Mouse (Mus musculus) lung, postnatal 0 days (tissue): ENCODE measurements around the gene Trim44. TPM values are rescaled to one million over a fixed set of nuclear protein-coding genes. Genes with fewer than 3 reads are reported as not detected.

Experiments used
- ATAC-seq: fragments of 200-750 bp; cut with Nextera tagmentation; 2 replicates; pipeline ENCODE4 v1.8.0; 2017; ENCODE audit warnings: moderate library complexity
- DNase-seq: peaks from one replicate; pipeline ENCODE4 v3.0.0-alpha.2; 2016; ENCODE audit warnings: low spot score
- H3K27ac ChIP-seq: fragments of 300-500 bp; sonication (generic); 2 replicates; pipeline ENCODE4 v1.5.1; 2014; ENCODE audit warnings: antibody characterized with exemption, mild to moderate bottlenecking, low read length, mixed read lengths
- H3K27me3 ChIP-seq: fragments of 300-500 bp; sonication (generic); replicated peaks from 2 replicates; pipeline ENCODE4 v1.6.1; 2014; ENCODE audit warnings: low read length, mixed read lengths; ENCODE audit not compliant: insufficient read depth
- H3K36me3 ChIP-seq: fragments of 300-500 bp; sonication (generic); 2 replicates; pipeline ENCODE4 v1.6.1; 2014; ENCODE audit warnings: low read length, mixed read lengths; ENCODE audit not compliant: insufficient read depth
- H3K4me1 ChIP-seq: fragments of 300-500 bp; sonication (generic); 2 replicates; pipeline ENCODE4 v1.6.1; 2014; ENCODE audit warnings: antibody characterized with exemption, low read depth, low read length, mixed read lengths; ENCODE audit not compliant: insufficient read depth
- H3K4me2 ChIP-seq: fragments of 300-500 bp; sonication (generic); replicated peaks from 2 replicates; pipeline ENCODE4 v1.6.1; 2014; ENCODE audit warnings: low read depth, mild to moderate bottlenecking, low read length, moderate library complexity, mixed read lengths
- H3K4me3 ChIP-seq: fragments of 300-500 bp; sonication (generic); 2 replicates; pipeline ENCODE4 v1.5.1; 2014; ENCODE audit warnings: low read depth, low read length
- H3K9ac ChIP-seq: fragments of 300-500 bp; sonication (generic); replicated peaks from 2 replicates; pipeline ENCODE4 v1.6.1; 2014; ENCODE audit warnings: low read depth, mild to moderate bottlenecking
- H3K9me3 ChIP-seq: fragments of 300-500 bp; sonication (generic); 2 replicates; pipeline ENCODE4 v1.6.1; 2016; ENCODE audit warnings: low read length, mixed read lengths
- CTCF ChIP-seq: IDR thresholded peaks from 2 replicates; pipeline ENCODE4 v1.5.1; 2016; ENCODE audit warnings: antibody characterized with exemption, mild to moderate bottlenecking
- EP300 ChIP-seq: IDR thresholded peaks from 2 replicates; pipeline ENCODE4 v1.6.1; 2016; ENCODE audit warnings: antibody characterized with exemption, mild to moderate bottlenecking, control low read depth
- WGBS: fragments of 180-500 bp; shearing (Covaris S2); extraction: QIAGEN DNeasy Blood & Tissue Kit; methylation state at CpG from one replicate; pipeline ENCODE4 v1.1.7; 2014; 5-methylcytosine and 5-hydroxymethylcytosine counted together
- polyA plus RNA-seq: library from polyadenylated mRNA; unstranded; fragments of >200 nt; fragmentation: Nextera tagmentation; extraction: Ambion mirVana; gene quantifications from 2 replicates; pipeline ENCODE4 v1.2.1, GENCODE M21; 2015

The Trim44 gene
- polyA plus RNA-seq, 1 experiment from 2014 or later: 12.7 TPM

DNA sequence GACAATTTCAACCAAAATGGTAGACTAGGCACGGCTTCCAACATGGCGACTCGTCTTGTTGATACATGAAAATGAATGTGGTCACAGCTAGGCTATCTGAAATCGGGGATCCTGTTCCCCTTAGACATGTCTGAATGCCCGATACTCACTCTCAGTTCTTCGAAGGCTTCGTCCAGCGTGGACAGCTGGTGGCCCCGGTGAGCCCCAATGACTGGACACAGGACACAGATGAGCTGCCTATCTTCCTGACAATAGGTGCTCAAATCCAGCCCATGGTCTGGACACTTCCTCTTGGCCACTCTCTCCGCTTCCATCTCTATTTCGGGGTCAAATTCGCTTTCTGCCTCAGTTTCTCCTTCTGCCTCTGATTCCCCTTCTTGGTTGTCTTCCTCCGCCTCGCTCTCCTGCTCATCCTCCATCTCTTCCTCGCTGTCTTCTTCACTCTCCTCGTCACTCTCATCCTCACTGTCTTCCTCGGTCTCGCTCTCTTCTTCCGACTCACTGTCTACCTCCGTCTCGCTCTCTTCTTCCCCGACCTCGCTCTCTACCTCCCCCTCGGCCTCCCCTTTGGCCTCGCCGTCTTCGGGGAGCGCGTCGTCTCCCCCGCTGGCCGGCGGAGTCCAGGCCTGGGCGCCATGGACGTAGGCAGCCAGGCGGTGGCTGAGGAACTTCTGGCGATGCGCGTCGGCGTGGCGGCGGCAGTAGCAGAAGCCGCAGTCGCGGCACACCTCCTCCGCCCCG lies 7.6 kb downstream of the Trim44 start:
- H3K36me3 ChIP-seq: no peaks in the 10 kb centered on the region
- H3K27me3 ChIP-seq: no peaks in the 10 kb centered on the region
- no peaks in the 10 kb centered on the region for H3K9me3 ChIP-seq
- no peak for ATAC-seq
- WGBS: 37% methylated on average over 48 of the region's 48 CpGs
- TF ChIP-seq EP300: no peak
- TF ChIP-seq CTCF: peak; percentile 23; the same call in 1 of the 2 replicates
- H3K9ac ChIP-seq: peak overlapping the region; percentile 77
- H3K4me1 ChIP-seq: no peaks in the 10 kb centered on the region; the same call in 1 of the 2 replicates
- H3K27ac ChIP-seq: peak overlapping the region; percentile 96
- H3K4me3 ChIP-seq: peak overlapping the region; percentile 65
- DNase-seq: no peak
- peak overlapping the region; percentile 76 for H3K4me2 ChIP-seq

DNA sequence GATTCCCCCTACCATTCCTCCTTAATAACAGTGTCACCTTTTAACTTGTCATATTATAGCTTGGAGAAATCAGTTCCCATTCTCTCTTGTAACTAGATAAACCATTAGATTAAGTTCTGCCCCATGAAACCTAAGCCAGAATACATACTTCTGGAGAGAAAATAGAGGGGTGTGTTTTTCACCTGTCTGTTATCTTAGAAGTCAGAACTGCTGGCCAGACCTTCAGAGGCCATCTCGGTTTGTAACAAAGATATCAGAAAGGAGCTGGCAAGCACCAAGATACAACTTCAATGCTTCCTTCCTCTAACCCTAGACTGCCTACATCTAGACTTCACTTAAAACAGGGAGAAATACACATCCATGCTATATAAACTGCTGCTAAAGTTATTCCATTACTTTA lies 11.1 kb downstream of the Trim44 start:
- H3K36me3 ChIP-seq: no peaks in the 10 kb centered on the region
- 57% methylated on average over 1 of the region's 1 CpGs for WGBS
- no peaks in the 10 kb centered on the region for H3K27me3 ChIP-seq
- H3K4me3 ChIP-seq: no peak overlapping the region
- no peaks in the 10 kb centered on the region for H3K9me3 ChIP-seq
- DNase-seq (no peak), ATAC-seq (no peak)
- TF ChIP-seq CTCF: no peak
- no peak for TF ChIP-seq EP300
- H3K27ac ChIP-seq: no peak overlapping the region
- H3K9ac ChIP-seq: no peak overlapping the region
- H3K4me1 ChIP-seq: no peaks in the 10 kb centered on the region; the same call in 1 of the 2 replicates
- no peak overlapping the region for H3K4me2 ChIP-seq

GRCm38 (mm10) chr2:102393457-102393856 lies 14.2 kb downstream of the Trim44 start:
- 73% methylated on average over 1 of the region's 1 CpGs for WGBS
- DNase-seq (no peak), ATAC-seq (no peak)
- Histone ChIP-seq H3K9ac (no peak overlapping the region), H3K9me3 (no peaks in the 10 kb centered on the region), H3K36me3 (no peaks in the 10 kb centered on the region), H3K4me2 (no peak overlapping the region), H3K27me3 (no peaks in the 10 kb centered on the region), H3K4me3 (no peak overlapping the region), H3K4me1 (no peaks in the 10 kb centered on the region), H3K27ac (no peak overlapping the region)
- TF ChIP-seq EP300 (no peak), CTCF (no peak)

DNA sequence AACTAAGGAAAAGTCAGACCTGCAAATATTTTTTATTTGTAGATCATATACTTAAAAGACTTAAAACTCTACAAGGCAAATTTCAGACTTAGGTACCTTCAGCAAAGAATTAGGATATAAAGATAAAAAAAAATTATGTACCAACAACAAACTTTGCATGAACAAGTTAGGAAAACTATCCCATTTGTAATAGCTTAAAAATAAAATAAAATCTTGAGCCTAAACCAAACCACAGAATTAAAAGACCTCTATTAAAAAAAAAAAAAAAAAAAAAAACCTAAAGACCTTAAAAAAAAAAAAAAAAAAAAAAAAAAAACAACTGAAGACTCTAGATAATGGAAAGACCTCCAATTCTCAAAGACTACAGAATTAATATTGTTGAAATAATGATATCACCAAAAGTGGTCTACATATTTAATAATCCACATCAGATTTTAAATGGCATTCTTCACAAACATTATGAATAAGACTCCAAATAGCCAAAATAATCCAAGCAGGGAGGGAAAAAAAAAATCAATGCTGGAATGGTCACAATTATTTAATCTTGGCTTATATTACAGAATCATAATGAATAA lies 22.2 kb downstream of the Trim44 start:
- H3K9me3 ChIP-seq: no peaks in the 10 kb centered on the region
- no peak overlapping the region for H3K27ac ChIP-seq
- no peak for ATAC-seq

GRCm38 (mm10) chr2:102384496-102384895 lies 23.1 kb downstream of the Trim44 start:
- Histone ChIP-seq H3K27me3 (no peaks in the 10 kb centered on the region), H3K27ac (no peak overlapping the region), H3K4me3 (no peak overlapping the region), H3K9ac (no peak overlapping the region), H3K4me2 (no peak overlapping the region), H3K36me3 (no peaks in the 10 kb centered on the region), H3K4me1 (no peaks in the 10 kb centered on the region; the same call in 1 of the 2 replicates), H3K9me3 (no peaks in the 10 kb centered on the region)
- WGBS: 33% methylated on average over 1 of the region's 1 CpGs
- DNase-seq (no peak), ATAC-seq (no peak; the same call in 1 of the 2 replicates)
- TF ChIP-seq EP300: no peak
- TF ChIP-seq CTCF: no peak

More for the DNA sequence above, 22.2 kb downstream of the Trim44 start:
- H3K4me2 ChIP-seq: no peak overlapping the region
- no peak for TF ChIP-seq EP300
- H3K27me3 ChIP-seq: no peaks in the 10 kb centered on the region
- H3K36me3 ChIP-seq: no peaks in the 10 kb centered on the region
- no peaks in the 10 kb centered on the region; the same call in 1 of the 2 replicates for H3K4me1 ChIP-seq
- H3K9ac ChIP-seq: no peak overlapping the region
- H3K4me3 ChIP-seq: no peak overlapping the region
- DNase-seq: no peak

DNA sequence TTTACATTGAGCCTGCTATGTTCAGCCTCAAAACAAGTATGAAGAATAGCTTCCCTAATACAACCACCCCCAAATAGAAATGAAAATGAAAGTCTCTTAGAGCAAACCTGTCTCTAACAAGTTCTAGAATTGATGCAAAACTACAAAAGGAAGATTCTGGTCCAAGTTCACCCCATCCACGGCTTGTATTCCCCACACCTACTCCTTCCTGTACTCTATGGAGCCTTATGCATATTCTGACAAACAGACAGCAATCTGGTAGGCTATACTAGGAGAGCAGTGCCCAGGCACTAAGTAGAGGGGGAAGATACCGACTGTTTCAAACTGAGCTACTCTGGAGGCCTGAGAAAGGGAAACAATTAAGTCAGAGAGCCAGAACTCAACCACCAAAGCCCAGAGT lies 23.6 kb downstream of the Trim44 start:
- Histone ChIP-seq H3K9ac (no peak overlapping the region), H3K4me1 (no peaks in the 10 kb centered on the region; the same call in 1 of the 2 replicates), H3K9me3 (no peaks in the 10 kb centered on the region), H3K4me2 (no peak overlapping the region), H3K27me3 (no peaks in the 10 kb centered on the region), H3K4me3 (no peak overlapping the region), H3K36me3 (no peaks in the 10 kb centered on the region), H3K27ac (no peak overlapping the region)
- no peak for ATAC-seq
- no peak for TF ChIP-seq CTCF
- no peak for TF ChIP-seq EP300
- no peak for DNase-seq
- 44% methylated on average over 2 of the region's 2 CpGs for WGBS
